Mouse (Mus musculus) kidney, postnatal 36 days (tissue): ENCODE measurements at regions not wholly inside any gene's neighbourhood (a gene's known extent, or its start where the extent isn't known, plus 50 kb on each side); places are given as distances from the start of the nearest gene placed in this dataset.

ENCODE experiments used
- DNase-seq, 2 experiments: peaks; one replicate each; pipeline ENCODE4 v3.0.0; 2021 to 2022; ENCODE audit warnings: mixed read lengths in 2 of 2

DNA sequence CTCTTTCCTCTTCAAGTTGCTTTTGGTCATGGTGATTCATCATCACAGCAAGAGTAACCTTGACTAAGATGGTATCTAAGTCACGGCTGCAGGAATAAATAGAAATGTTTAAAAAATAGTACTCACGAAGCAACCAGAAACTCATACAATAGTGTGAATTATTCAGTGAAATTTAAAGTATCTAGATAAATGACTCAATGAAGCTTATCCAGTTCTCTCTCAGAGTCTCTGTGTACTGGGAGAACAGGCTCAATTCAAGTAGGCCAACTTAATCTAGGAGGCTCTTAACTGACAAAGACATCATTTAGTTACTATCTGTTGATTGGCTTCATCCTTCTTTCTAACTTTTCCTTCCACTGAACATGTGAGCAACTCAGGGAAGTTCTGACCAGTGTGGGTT lies 175.5 kb upstream of the Pcdh15 start:
- DNase-seq = no peak

DNA sequence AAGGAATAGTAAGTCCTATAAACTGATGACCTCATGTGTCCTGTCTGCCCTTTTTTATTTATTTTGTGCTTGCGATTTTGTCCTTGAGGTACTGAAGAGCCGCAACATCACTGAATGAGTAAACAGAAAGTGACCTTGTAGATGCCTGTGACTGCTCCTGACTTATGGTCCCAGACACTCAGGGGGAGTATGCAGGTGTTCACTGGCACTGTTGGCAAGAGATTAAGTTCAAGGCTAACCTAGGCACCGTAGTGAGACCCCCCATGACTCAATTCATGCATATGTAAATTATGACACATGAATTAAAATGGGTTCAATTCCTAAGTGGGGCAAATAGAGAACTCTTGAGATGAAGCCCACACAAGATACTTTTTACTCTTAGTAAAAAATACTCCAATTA lies 142.2 kb upstream of the Pcdh15 start:
- DNase-seq = no peak

DNA sequence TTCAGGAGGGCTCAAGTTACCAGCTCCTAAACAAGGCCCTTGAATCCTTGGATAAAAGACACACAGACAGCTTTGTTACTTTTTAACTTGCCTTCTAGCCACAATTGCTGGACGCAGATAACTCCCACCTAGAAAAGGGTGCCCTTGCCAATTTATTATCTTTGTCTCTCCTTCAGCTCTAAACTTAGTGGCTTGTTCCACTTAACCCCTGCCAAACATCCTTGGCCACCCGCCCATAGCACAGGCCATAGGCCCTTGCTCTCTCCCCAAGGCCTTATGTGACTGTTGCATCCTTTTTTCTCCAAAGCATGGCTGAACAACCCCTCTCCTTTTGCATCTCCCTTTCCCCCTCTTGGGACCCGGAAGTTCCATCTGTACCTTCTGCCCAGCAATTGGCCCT lies 139.1 kb upstream of the Pcdh15 start:
- DNase-seq = no peak

DNA sequence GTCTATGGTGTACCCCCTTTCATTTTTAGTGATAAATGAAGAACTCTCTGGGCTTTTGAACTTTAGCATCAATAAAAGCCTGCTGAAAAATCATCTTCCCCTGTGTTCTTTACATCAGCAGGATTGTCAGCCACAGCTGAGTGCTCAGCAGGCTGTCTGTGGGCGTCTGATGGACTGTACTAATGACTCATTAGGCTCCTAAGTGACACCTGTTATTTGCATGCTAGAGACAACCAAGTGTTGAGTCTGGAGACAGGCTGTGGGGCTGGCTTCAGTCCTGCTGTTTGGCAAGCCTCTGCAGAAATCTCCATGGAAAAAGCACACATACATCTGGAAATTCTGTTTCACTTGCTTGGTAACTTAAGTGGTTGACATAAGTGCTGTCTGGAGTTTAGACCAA lies 117.8 kb upstream of the Pcdh15 start:
- DNase-seq = no peak

DNA sequence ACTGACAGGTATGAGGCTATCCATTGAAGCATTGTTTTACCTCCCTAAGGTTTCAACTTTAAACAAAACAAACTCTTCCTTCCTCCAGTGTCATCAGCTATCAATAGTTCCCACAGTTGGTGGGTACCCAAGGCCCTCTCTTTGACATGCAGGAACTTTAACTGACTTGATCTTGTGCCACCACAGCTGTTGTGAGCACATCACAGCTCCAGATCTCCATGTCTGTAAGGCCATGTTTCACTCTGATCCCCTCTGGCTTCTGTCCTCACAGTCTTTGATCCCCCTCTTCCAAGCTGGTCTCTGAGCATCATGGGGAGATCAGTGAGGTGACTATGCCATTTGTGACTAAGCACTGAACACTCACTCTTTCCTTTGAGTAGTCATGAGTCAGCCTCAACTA lies 110.8 kb upstream of the Pcdh15 start:
- no peak for DNase-seq

DNA sequence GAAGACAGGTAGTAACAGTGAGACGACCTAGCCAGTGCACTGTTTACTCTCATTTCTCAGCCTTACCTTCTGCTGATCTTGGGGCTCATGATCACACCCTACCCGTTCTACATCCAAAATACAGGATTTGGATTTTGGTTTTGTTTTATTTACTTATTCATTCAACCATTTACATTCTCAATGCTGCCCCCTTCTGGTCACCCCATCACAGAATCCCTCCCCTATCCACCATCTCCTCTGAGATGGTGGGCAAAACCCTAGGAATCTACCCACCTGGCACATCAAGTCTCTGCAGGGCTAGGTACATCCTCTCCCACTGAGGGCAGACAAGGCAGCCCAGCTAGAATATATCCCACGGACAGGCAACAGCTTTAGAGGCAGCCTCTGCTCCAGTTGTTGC lies 88.2 kb upstream of the Pcdh15 start:
- peak in 1 of 2 experiments; percentile 34 for DNase-seq

DNA sequence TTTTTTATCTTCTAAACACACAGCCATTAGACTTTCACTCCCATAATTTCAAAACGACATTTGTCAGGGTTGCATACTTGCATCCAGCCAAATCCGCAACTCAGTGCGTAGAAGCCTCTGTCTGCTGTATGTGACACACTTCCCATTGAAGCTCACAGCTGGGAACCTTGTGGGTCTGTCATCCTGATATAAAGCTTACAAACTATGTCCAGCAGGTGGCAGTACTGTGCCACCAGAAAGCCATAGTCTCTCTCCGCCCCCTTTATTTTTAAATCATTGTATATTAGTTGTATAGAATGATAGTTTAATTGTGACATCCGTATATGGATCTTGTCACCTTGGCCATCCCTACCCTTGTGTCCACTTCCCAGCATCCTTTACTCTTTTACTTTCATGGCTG lies 87.3 kb upstream of the Pcdh15 start:
- DNase-seq = no peak

DNA sequence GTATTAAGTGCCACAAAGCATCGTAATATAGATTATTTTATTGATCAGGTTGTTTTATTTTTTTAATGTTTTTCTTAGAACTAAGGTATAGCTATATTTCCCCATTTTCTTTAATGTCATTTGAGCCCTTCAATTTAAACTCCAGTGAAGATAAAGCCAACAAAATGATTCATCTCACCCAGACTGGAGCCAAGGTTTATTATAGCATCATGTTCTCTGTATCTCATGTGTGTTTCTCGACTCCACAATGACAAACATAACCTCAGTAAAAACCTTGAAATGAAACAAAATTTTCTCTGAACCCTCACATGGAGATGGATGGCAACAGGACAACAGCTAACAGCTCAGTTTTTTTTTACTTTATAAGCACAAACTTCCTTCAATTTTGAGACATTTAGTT lies 61.7 kb upstream of the Pcdh15 start:
- DNase-seq = no peak

DNA sequence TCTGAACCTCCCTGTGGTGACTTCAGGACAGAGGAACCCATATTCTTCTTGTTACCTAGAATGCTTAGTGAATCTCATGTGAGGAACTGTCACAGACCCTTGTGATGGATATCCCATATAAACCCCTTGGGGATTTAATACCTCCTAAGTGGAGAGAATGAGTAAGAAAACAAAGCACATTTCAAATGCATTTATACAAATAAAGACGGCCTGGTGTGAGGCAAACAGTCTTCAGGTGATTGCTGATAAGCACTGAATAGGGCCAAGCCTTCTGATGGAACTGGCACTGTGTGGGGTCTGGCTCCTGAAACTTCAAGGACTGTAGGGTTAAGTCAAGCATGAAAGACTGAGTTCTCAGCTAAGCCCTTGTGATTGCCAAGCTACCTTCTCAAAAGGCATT lies 59.6 kb upstream of the Pcdh15 start:
- DNase-seq = no peak
